Mouse (Mus musculus): Measurements from ENCODE around the gene Ep400.

Gene Ep400

DNA sequence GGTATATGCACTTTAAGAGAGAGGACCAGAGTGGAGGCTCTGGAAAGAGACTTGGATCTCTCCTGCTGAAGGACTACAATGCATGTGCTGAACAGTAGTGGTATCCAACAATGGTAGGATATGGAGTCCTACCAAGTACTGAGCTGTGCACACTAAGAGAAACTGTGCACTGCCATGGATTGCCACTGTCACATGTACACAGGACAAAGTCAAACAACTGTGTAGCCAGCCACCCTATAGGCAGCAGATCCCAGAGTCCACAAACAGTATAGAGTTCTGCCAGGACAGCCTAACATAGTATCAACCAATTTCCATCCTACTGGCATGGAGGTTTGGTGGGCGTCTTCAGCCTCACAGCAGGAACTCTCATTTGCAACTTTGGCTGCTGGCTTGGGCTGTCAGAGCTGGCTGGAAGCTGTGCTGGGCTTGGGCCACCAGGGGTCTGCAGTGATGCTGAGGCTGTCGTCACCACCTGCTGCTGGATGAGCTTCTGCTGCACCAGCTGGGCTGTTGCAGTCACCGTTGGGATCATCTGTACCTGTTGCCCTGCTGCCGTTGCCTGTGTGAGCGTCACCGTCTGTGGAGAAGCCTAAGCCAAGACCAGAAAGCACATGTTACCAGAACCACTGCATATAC is 104.9 kb downstream of the Ep400 start:
- no peak for DNase-seq (ENCODE audit: low spot score)

DNA sequence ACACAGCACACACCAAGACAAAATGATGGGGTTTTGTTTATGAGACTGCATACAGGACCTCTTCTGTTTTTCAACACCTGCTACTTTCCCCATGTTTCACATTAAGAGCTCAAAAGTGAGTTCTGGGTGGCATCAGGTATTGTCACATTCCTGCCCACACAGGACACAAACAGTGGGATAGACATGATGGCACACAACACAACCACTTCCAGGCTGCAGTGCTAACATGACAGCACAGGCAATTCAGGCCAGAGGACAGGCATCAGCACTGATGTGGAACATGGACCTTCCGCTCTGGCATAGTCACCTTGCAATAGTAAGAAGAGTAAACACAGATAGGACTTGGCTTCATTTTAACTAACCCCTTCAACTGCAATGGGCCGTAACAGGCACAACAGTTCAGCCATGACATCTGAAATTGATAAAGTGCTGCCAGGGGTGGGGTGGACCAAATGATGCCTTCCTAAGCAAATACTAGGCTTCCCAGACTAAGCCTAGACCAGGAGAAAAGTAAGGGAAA is 105.7 kb downstream of the Ep400 start:
- no peak for DNase-seq (ENCODE audit: low spot score)

GRCm38 (mm10) chr5:110664041-110664440 is 106.5 kb downstream of the Ep400 start:
- DNase-seq (ENCODE audit: low spot score) = no peak

DNA sequence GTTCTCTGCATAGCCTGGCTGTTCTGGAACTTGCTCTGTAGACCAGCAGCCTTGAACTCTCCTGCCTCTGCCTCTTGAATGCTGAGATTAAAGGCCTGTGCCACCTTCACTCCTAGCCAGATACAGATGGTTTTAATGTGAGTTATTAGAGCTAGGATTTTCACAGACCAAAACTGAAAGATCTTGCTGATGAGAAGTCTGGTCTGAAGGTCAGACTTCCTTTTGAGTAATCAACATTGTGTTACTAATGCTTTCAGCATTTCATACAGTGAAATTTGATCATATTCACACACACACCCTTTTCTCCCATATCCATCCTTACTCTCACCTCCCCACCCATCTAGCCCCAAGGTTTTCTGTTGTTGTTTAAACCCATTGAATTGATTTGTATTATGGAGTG is 110.8 kb downstream of the Ep400 start:
- DNase-seq (ENCODE audit: low spot score) = no peak

GRCm38 (mm10) chr5:110653686-110654085 is 116.8 kb downstream of the Ep400 start:
- no peak for DNase-seq (ENCODE audit: low spot score)

DNA sequence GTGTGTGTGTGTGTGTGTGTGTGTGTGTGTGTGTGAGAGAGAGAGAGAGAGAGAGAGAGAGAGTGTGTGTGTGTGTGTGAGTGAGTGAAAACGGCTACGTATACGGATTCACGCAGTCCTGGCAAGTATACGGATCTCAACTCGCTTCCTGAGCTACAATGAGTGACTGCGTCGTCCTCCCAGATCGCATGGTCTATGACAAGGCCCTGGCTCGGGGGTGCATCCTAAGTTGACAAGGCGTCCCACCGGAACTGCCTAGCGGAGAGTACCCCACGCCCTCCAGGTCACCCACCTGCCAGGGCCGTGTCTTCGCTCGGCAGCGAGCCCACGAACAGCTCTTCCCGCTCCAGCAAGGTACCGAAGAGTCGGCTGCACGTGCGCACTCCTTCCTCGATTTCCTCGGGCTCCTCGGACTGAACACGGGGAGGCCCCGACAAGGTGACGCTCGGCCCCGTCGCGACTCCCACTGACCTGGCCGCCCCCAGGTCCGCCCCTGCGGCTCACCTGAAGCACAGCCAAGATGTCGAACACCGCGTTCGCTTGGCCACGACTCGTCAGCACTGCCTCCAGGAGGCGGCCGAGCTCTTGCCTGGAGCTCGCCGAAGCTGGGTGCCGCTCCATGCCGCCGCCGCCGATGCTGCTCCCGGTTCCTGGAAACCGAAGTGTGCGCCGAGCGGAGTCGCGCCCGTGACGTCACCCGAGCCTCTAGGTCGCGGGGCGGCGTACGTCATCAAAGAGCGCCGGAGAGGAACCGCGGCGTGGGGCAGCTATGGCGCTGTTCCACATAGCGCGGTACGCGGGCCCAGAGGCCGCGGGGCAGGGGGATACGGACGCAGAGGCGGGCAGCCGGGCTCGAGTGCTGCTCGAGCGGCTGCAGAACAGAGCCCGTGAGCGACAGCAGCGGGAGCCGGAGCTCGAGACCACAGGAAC is 117.5 kb downstream of the Ep400 start, which contains the start of the genes Noc4l and Ddx51:
TSS of gene Noc4l (minus strand) at position 699 of the 930 bp plus-strand sequence.
TSS of gene Ddx51 (plus strand) at position 733 of the 930 bp plus-strand sequence.
- DNase-seq (ENCODE audit: low spot score) = peak; percentile 98

DNA sequence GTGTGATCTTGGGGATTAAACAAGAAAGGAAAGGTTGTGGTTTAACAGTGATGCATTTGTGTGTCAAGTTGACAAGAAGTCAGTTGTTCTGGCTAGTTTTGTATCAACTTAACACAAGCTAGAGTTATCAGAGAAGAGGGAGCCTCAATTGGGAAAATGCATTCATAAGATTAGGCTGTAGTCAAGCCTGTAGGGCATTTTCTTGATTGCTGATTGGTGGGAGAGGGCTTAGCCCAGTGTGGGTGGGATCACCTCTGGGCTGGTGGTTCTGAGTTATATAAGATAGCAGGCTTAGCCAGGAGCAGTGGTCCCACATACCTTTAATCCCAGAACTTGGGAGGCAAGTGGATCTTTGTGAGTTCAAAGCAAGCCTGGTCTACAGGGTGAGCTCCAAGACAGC is 124.1 kb downstream of the Ep400 start:
- DNase-seq (ENCODE audit: low spot score) = no peak

- peak; percentile 50 for DNase-seq (ENCODE audit: low spot score)
Measured at GRCm38 (mm10) chr5:110639459-110639858, 131.1 kb downstream of the Ep400 start.

- no peak for DNase-seq (ENCODE audit: low spot score)
Measured at GRCm38 (mm10) chr5:110638306-110639074, 132.0 kb downstream of the Ep400 start.

DNA sequence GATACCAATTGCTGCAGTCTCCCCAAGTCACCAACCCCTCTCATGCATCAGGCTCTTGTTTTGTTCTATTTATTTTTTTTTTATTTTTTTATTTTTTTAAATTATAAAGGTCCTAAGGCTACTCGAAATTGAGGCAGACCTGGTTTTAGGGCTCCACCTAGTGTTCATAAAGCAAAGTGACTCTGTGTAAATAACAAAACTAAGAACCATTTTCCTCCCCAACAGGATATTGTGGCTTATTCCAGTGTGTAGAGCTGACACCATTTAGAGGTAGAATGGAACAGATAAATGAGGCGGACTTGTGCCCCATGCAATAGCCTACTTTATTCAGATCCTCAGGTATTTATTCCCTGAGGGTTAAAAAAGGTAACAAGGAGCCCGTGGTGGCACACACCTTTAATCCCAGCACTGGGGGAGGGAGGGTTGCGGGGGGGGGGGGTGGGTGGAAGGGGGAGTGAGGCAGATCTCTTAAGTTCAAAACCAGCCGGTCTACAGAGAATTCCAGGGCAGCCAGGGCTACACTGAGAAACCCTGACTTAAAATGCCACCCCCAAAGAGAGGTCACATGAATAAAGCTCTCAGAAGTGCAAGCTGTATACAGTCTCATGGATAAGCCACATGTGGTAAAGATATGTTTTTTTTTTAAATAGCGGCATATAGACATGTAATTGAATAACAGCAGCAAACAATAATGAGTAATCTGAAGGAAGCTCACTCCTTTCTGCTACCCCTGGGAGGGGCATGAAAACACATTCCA is 134.4 kb downstream of the Ep400 start:
- DNase-seq (ENCODE audit: low spot score) = no peak

- no peak for DNase-seq (ENCODE audit: low spot score)
Measured at GRCm38 (mm10) chr5:110629525-110630120, 140.9 kb downstream of the Ep400 start.

DNA sequence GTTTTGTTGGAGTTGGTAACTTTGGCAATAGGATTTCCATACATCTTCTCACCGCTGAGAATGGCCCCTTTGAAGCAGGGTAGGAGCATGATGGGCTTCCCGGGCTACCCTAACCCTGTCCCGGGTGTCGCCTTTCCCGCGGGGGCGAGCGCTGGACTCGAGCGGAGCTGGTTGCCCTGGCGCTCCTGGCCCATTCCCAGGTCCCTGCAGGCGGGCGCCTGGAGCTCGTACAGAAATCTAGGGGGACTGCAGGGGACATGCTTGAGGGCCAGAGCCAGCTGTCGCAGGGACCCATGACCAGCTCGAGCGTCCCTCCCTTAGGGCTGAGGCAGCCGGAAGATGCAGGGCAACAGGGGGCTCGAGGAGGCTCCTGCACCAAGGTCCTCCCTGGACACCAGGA is 142.4 kb downstream of the Ep400 start:
- no peak for DNase-seq (ENCODE audit: low spot score)

GRCm38 (mm10) chr5:110627351-110627750 is 143.2 kb downstream of the Ep400 start:
- DNase-seq (ENCODE audit: low spot score) = no peak

DNA sequence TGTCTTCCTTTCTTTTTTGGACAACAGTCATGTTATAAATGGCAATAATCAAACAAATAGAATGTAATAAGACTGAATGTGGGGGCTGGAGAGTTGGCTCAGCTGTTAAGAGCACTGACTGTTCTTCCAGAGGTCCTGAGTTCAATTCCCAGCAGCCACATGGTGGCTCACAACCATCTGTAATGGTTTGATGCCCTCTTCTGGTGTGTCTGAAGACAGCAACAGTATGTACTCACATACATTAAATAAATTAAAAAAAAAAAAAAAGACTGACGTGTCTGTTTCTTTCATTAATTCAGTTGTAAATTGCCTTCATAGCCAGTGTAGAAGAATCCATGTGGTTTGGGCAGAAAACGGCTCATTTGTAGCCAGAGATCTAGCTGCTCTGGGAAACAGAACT is 146.2 kb downstream of the Ep400 start:
- no peak for DNase-seq (ENCODE audit: low spot score)

DNA sequence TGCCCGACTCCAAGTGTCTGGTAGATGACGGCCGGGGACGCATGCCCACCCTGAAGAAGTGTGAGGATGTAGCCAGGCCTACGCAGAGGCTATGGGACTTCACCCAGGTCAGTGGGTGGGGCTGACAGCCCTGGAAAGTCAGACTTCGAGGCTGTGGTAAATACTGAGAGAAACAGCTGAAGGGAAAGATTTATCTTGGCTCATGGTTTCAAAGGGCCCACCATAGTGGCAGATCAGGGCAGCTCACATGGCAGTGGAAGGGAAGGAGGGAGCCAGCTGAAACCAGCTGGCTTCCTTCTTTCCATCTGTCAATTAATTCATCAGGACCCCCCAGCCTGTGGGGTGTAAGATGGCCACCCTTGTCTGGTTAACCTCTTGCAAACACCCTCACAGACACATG is 151.3 kb downstream of the Ep400 start:
- no peak for DNase-seq (ENCODE audit: low spot score)
